Mouse (Mus musculus) B cell, adult 2 months (primary cell): ENCODE results near the gene Insm1.

Experiments used
- DNase-seq, 2 experiments: peaks; one replicate each; pipeline ENCODE4 v3.0.0; 2022

Gene Insm1

GRCm38 (mm10) chr2:146266539-146266938, 44.8 kb downstream of the Insm1 start:
- DNase-seq: no peak
